Mouse (Mus musculus) urinary bladder, adult 18-20 months (tissue): ENCODE data around the gene Rap2a.

Source experiments
- DNase-seq, 2 experiments: peaks; one replicate each; pipeline ENCODE4 v3.0.0; 2022; ENCODE audit warnings: low spot score in 2 of 2, mixed read lengths in 2 of 2

Rap2a gene

GRCm38 (mm10) chr14:120542445-120542844, 64.2 kb downstream of the Rap2a start:
- no peak for DNase-seq

- no peak for DNase-seq
These were observed 64.7 kb downstream of the Rap2a start for GRCm38 (mm10) chr14:120542976-120543375.

DNA sequence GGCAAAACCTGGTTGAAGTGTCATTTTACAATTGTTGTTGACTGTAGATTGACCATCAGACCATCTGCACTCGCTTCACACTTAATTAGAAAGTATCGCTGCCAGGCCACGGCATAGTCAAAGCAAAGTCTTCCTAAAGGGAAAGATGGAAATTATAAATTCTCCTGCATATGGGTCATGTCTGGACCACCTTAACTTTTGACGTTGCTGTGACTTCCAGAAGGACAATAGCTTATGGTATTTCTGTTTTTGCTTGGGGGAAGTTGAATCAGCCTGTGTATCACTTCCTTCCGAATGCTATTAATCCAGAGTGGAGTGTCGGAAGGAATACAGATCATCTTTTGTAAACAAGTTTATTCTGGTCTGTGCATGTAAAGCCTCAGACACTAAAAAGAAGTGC, 65.6 kb downstream of the Rap2a start:
- DNase-seq: no peak

- no peak for DNase-seq
These were observed 66.3 kb downstream of the Rap2a start for GRCm38 (mm10) chr14:120544495-120544894.

GRCm38 (mm10) chr14:120544946-120545345, 66.7 kb downstream of the Rap2a start:
- DNase-seq: no peak
